Mouse (Mus musculus) embryonic fibroblast, embryonic 13.5 days (primary cell): Measurements from ENCODE around the gene Dpf1.

Experiments
- CTCF ChIP-seq: IDR thresholded peaks from 2 replicates; pipeline ENCODE4 v1.5.1; 2011; ENCODE audit warnings: mild to moderate bottlenecking, control low read depth, low read length, moderate library complexity, borderline replicate concordance; ENCODE audit not compliant: insufficient read depth
- POLR2A ChIP-seq: IDR thresholded peaks from 2 replicates; pipeline ENCODE4 v1.6.1; 2011; ENCODE audit warnings: low read depth, mild to moderate bottlenecking, control low read depth, low read length, moderate library complexity

GRCm38 (mm10) chr7:29287481-29287880 lies 16.3 kb upstream of the Dpf1 start:
- TF ChIP-seq CTCF (0 out of 2 replicates have a peak, but pooled peaks have one; percentile 17), POLR2A (no peak)
